ENCODE assay signal across 8 mouse cellular contexts in the genomic region with DNA sequence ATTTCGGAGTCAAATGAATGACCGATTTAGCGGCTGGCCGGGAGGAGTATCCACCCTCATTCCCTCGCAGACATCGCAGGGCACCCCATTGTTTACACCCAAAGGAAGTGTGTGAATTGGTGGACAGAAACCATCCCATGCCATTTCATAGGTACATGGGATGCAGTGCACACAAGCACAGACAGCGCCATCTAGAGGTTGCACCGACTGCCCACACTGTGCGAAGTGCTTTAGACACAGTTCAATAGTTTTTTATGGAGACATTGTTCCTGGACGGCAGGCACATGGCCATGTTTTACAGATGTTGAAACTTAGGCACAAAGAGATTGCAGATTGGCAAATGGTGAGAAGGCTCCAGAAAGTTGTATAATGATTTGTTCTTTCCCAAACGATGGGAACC. TPM values are rescaled to one million over a fixed set of nuclear protein-coding genes. Genes with fewer than 3 reads are reported as not detected.
DNase-seq lines count a peak whose midpoint lies in the region; ATAC-seq and TF ChIP-seq lines count a peak whose summit lies in the region.

No protein-coding gene starts in this region.

- no peaks in the 10 kb centered on the region for H3K27me3 ChIP-seq in ES-Bruce4 (ENCODE audit: control insufficient read depth, insufficient read depth, low read length, poor library complexity, severe bottlenecking)
- H3K27me3 ChIP-seq in liver, embryonic 14.5 days (ENCODE audit: control insufficient read depth, insufficient read depth, low read length), result peaks cover 5% of the 10 kb centered on the region; the same call in 1 of the 2 replicates
- no peaks in the 10 kb centered on the region for H3K27me3 ChIP-seq in splenic B cell, adult 2 months (ENCODE audit: control insufficient read depth, insufficient read depth, low read length, poor library complexity, severe bottlenecking)

- intact Hi-C loops in gastrocnemius, adult 2 months (cut with DNase I), result no loop called here

- no peaks in the 10 kb centered on the region for H3K36me3 ChIP-seq in ES-Bruce4 (ENCODE audit: control insufficient read depth, insufficient read depth, low read length, poor library complexity, severe bottlenecking)
- no peaks in the 10 kb centered on the region for H3K36me3 ChIP-seq in liver, embryonic 14.5 days (replicated peaks; ENCODE audit: control insufficient read depth, insufficient read depth, low read depth)
- H3K36me3 ChIP-seq in splenic B cell, adult 2 months (ENCODE audit: control insufficient read depth, insufficient read depth, low read length, poor library complexity, severe bottlenecking), result no peaks in the 10 kb centered on the region

- H3K4me2 ChIP-seq in liver, embryonic 14.5 days (ENCODE audit: low read depth), result no peak overlapping the region

- no peak for ATAC-seq in liver, embryonic 14.5 days (ENCODE audit: insufficient read depth)
- ATAC-seq in monocyte, adult 5-6 weeks (replicated peaks; ENCODE audit: insufficient number of reproducible peaks, low FRiP score, low TSS enrichment, poor library complexity, severe bottlenecking), result no peak

- peak; percentile 65 for TF ChIP-seq CTCF in gastrocnemius, adult 2 months (IDR thresholded peaks at IDR 0.05)
- TF ChIP-seq CTCF in ES-Bruce4 (IDR thresholded peaks at IDR 0.05; ENCODE audit: low read depth, low read length), result peak; percentile 98
- TF ChIP-seq CTCF in liver, embryonic 14.5 days (IDR thresholded peaks at IDR 0.05; ENCODE audit: low read depth), result peak; percentile 84

- H3K4me1 ChIP-seq in ES-Bruce4 (ENCODE audit: control insufficient read depth, insufficient read depth, low read length), result no peaks in the 10 kb centered on the region
- no peaks in the 10 kb centered on the region for H3K4me1 ChIP-seq in liver, embryonic 14.5 days (replicated peaks; ENCODE audit: control insufficient read depth in 2 of 2, insufficient read depth in 2 of 2, low read length in 1 of 2)

- no peak for DNase-seq in gastrocnemius, adult 2 months
- no peak for DNase-seq in gastrocnemius, adult 8-10 months (ENCODE audit: low spot score in 2 of 2)
- peak; percentile 78 for DNase-seq in embryo, embryonic 11 days
- no peak for DNase-seq in liver, embryonic 14.5 days (ENCODE audit: low read depth in 3 of 3, low spot score in 3 of 3)
- peak; percentile 57 for DNase-seq in splenic B cell, adult 2 months (ENCODE audit: low read depth, low spot score)
- DNase-seq in spleen, postnatal 14 days (ENCODE audit: low spot score in 2 of 2), result no peak

- TF ChIP-seq POLR2A in ES-Bruce4 (IDR thresholded peaks at IDR 0.05; ENCODE audit: insufficient read depth, low read length), result no peak

- H3K4me3 ChIP-seq in gastrocnemius, adult 2 months, result peak overlapping the region; percentile 24
- peak overlapping the region; percentile 25 for H3K4me3 ChIP-seq in ES-Bruce4 (ENCODE audit: low read depth, low read length)
- no peak overlapping the region for H3K4me3 ChIP-seq in liver, embryonic 14.5 days (ENCODE audit: insufficient read depth in 1 of 2, low read depth in 2 of 2, low read length in 2 of 2)

- no peak for TF ChIP-seq EP300 in ES-Bruce4 (IDR thresholded peaks at IDR 0.05; ENCODE audit: insufficient read depth, low read depth, low read length)
- TF ChIP-seq EP300 in liver, embryonic 14.5 days (IDR thresholded peaks at IDR 0.05; ENCODE audit: low read depth), result no peak

- WGBS in liver, embryonic 14.5 days (ENCODE audit: insufficient replicate concordance), result 38% methylated on average over 11 of the region's 11 CpGs

- no peak overlapping the region for H3K27ac ChIP-seq in gastrocnemius, adult 2 months
- H3K27ac ChIP-seq in ES-Bruce4 (ENCODE audit: insufficient read depth, low read length), result no peak overlapping the region
- no peak overlapping the region for H3K27ac ChIP-seq in liver, embryonic 14.5 days

- no peak overlapping the region for H3K9ac ChIP-seq in ES-Bruce4 (ENCODE audit: low read depth, poor library complexity, severe bottlenecking)
- no peak overlapping the region for H3K9ac ChIP-seq in liver, embryonic 14.5 days (replicated peaks)

- H3K9me3 ChIP-seq in ES-Bruce4 (replicated peaks; ENCODE audit: control insufficient read depth, insufficient read depth, low read length, poor library complexity, severe bottlenecking), result no peaks in the 10 kb centered on the region
- H3K9me3 ChIP-seq in liver, embryonic 14.5 days (ENCODE audit: control insufficient read depth, low read length), result no peaks in the 10 kb centered on the region

RNA-seq across cellular contexts. Expression of a gene that starts 5.6 kb away (rescaled TPM):
- total RNA-seq in gastrocnemius, adult 2 months (2021), result 10 to 100 TPM in 1 of 2 experiments, 1 to 10 TPM in 1; 8.3 to 17.9 TPM
- 10 to 100 TPM in 2 of 4 experiments, 1 to 10 TPM in 2; 8.4 to 14.2 (median 10.9) TPM for total RNA-seq in gastrocnemius, adult 8-10 months (2022)
- polyA plus RNA-seq in ES-Bruce4 (2011; ENCODE audit: insufficient read depth, insufficient read length, low read depth, missing spikeins), result 11.5 and 13.3 TPM in 2 replicates
- polyA plus RNA-seq in liver, embryonic 14.5 days (2012; rRNA removed), result 1.4 and 1.9 TPM in 2 replicates
- polyA plus RNA-seq in liver, embryonic 14.5 days (2014; fragmentation: Nextera tagmentation; extraction: Ambion mirVana), result 1.5 and 1.8 TPM in 2 replicates
- total RNA-seq in monocyte, adult 5-6 weeks (2017), result 9.8 to 15.8 TPM (median 10.3 TPM) in 3 replicates

Comparison
In these comparisons a context has a peak if more than half of its experiments do, and no peak if none do; other contexts are left out.
1. DNase-seq: peak in embryo, embryonic 11 days (single experiment) and splenic B cell, adult 2 months (single experiment); none in gastrocnemius, adult 2 months (single experiment), gastrocnemius, adult 8-10 months (0 of 2), liver, embryonic 14.5 days (0 of 3) and spleen, postnatal 14 days (0 of 2).
2. H3K4me3 ChIP-seq: peak in gastrocnemius, adult 2 months (single experiment) and ES-Bruce4 (single experiment); none in liver, embryonic 14.5 days (0 of 2).
3. Peak in every context shown above with its lines, with median percentiles within 50 percentile points of each other: CTCF ChIP-seq.